Mouse (Mus musculus) olfactory bulb, adult 2 months (tissue): ENCODE data around the gene Nde1.

ENCODE experiments used
- CTCF ChIP-seq: fragments of 200-500 bp; IDR thresholded peaks from 2 replicates; pipeline ENCODE4 v1.5.1; 2012; ENCODE audit warnings: low read depth, mild to moderate bottlenecking, low read length, moderate library complexity; ENCODE audit not compliant: insufficient read depth
- POLR2A ChIP-seq: fragments of 200-500 bp; IDR thresholded peaks from 2 replicates; pipeline ENCODE4 v1.6.1; 2012; ENCODE audit warnings: mild to moderate bottlenecking, low read depth, low read length, moderate library complexity; ENCODE audit not compliant: insufficient read depth

DNA sequence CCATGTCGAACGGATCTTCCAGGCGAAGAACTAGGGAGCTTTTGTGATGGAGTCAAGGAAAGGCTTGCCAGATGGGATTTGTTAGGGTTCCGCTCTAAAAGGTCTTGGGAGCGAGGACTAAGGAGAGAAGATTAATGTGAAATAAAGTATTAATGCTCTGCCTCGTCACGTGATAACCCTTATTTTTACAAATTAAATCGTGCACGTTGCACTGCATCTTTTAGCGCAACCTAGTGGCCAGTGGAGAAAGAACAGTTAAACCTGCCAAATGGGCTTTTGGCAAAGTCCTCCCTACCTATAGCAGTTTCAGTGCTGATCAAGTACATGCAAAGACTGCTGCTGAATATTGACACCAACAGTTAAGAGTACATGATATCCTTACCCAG, 3.3 kb upstream of the Nde1 start:
- TF ChIP-seq CTCF, result peak; percentile 7; the same call in 1 of the 2 replicates
- TF ChIP-seq POLR2A, result no peak
